Mouse (Mus musculus) cerebellum, postnatal 14 days (tissue): ENCODE measurements at regions not wholly inside any gene's neighbourhood (a gene's known extent, or its start where the extent isn't known, plus 50 kb on each side); places are given as distances from the start of the nearest gene placed in this dataset.
A peak's percentile ranks its signal among the peaks of the same experiment; 100 is the strongest.

ENCODE experiments used
- DNase-seq, 2 experiments: peaks; one replicate each; pipeline ENCODE4 v3.0.0; 2021; ENCODE audit warnings: mixed read lengths in 2 of 2

DNA sequence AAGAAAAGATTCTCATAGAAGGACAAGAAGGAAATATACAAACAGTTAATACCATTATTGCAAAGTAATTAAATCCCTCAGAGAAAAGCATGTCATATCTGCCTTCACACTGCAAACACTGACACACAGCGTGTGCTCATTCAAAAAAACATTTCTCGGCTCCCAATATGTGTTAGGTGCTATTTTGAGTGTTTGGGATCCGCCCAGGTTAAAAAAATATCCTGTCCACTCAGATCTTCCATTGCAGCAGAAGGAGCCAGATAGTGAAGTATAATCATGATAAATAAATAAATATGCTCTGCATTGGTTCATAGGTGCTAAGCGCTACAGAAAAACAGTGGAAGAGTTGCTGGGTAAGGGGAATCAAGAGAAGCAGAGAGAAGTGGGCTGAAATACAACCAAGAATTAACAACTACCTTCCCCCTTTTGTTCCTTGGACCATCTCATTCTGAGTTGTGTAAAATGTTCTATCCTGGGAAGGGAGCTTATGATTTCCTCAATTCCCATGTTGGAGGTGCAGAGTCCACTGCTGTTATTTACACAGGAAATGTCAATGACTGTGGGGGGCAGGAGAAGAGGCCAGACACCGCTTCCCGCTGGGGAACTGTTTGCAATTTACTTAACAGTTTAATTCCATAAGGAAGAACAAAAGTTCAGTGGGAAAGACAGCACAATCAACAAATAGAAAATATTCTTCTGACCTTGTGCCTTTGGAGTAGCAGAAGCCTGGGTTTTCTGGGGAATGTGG lies 139.9 kb downstream of the Tle1 start:
- DNase-seq = no peak

DNA sequence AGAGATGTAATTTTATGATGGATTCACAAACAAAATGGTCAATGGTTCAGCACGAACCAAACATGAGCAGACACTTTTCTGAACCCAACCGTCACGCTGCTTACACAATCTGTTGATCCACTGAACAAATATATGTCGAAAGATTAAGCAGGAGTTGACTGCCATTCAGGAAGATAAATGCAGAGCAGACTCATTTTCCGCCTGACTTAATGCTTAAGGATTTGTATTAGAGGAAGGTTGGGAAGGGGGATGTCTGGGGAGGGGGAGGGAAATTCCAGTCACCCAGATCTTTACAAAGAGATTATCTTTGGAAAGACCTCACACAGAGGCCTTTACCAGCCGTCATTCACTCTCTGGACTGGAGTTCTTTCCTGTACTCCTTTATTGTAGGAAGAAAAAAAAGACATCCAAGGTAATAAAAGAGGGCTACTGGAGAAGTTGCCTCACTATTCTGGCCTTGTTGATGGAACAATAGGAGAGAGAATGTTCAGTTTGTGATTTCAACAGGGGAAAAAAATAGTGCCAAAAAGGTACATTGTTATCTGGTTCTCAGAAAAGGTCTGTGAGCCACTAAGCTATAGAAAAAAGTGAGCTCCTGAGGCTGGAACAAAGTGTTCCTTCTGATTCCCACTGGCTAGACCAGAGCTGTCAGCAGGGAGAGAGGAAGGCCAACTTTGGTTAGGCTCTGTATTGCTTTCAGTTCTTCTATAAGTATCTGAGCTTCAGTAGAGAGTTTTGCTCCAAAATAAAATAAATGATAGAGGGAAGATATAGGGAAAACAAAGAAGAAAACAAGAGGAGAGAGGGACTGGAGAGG lies 150.9 kb downstream of the Tle1 start:
- no peak for DNase-seq

DNA sequence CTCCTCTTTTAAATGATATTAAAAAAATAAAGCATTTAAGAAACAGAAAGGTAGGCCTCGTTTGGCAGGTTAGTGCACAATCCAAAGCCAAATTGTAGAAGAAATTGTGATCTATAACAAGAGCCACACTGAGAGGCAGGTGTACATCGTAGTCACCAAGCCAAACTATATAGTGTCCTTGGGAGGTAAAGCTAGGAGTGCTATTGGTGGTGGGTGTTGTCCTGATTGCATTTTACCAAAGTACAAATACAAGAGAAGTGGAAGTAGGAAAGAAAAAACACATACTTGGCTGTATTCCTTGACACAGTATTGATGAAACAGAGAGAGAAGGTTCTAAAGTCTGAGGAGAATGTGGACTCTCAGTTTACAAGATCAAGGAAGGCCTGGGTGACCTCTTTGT lies 178.6 kb downstream of the Tle1 start:
- no peak for DNase-seq

DNA sequence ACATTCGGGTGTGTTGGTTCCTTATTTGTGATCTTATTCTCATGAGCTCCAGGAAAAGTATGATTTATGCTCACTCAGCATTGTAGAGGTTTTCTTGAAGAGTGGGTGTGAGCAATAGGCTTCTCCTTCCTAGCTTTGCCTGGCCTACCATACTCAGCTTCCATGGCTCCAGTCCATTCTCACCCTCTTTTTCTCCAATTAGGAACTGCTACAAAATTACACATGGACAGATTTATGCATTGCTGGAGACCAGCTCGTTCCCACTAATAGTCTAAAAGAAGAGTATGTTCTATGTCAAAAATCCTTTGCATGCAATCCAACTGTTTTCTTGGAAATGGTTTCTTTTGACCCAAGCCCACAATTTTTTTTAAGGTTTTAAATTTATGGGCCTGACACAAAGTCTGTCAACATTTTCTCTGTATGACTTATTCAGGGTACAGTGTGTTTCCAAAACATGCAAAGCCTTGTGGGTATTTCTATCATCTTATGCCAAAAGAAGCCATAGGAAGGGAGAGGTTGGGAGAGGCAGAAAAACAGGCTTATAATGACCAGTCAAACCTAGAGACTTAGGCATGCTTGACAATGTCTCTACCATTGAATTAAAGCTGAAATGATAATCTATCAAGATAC lies 186.4 kb downstream of the Tle1 start:
- peak in 1 of 2 experiments; percentile 9 for DNase-seq

DNA sequence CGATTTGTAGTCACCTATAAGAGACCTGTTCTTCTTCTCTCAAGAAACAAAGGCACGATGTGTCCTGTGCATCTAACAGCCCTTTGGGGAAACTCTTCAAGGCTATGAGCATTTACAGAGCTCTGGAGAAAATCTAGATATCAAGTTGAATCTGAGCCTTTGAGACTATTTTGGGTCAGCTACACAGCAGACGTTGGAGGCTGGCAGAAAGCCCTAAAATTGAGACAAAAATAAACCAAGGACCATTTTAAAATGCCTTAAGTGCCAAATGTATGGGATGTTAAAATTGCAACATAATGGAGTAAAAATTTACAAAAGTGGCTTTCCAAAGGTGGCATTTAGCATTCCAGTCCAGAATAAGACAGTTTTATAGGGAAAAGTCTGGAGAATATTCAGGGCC lies 187.1 kb downstream of the Tle1 start:
- DNase-seq = peak; percentile 10 to 38

- DNase-seq = no peak
These were observed 190.4 kb downstream of the Tle1 start for GRCm38 (mm10) chr4:72010316-72010715.

DNA sequence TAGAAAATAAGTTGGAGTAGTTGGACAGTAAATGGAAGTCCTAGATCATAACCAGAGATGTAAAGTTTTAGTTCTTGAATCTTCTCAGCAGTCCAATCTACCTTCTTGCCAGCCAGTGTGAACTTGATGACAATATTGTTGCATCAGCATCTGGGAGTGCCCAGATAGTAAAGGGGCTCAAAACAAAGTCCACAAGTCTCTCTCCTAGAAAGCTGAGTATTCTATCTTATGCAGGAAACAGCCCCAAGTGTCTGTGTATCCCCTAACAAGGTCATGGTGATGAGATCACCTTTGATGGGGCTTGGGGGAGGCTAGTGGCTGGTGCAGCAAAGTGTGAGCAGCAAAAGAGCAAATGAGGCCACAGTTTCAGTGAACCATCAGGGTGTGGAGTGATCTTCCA lies 194.8 kb downstream of the Tle1 start:
- DNase-seq = no peak

DNA sequence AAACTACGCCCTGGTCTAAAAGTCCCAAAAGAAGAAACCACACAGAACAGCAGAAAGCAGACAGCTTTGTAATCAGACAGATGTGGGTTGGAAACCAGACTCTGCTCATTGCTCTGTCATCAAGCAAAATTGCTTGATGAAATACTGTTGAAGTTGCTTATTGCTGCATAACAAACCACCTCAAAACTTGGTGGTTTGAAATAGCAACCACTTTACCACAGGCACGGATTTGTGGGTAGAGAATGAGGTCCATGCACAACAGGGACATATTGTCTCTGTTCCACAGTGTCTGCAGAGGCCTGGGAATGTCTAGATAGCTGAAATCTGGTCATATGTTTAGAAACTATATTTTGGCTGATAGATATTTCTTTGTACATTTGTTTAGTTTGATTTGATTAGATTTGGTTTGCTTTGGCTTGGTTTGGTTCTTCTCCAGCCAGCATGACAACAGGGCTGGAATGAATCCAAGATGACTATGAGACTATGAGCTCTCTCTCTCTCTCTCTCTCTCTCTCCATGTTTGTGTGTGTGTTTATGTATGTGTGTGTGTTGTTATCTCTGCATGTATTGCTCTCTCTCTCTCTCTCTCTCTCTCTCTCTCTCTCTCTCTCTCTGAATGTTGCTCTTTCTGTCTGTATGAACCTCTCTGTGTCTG lies 199.4 kb downstream of the Tle1 start:
- DNase-seq = no peak

DNA sequence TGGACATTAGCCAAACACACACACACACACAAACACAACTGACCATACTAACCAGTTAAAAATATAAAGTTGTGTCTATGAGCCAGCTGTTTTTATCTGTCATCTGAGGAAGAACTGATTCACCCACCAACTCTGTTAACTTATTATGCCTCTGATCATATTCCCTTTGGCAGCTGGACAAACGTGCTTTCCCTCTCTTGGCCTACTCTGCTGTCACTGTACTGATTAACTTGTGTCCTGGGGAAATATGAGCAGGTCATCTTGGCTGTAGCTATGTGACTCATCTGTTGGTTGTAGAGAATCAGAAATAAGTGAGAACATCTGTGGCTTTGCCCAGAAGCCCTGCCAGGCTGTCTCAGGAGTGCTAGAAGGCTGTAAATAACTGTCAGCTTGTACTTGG lies 210.9 kb upstream of the Gm11232 start:
- DNase-seq = peak; percentile 1 to 2

DNA sequence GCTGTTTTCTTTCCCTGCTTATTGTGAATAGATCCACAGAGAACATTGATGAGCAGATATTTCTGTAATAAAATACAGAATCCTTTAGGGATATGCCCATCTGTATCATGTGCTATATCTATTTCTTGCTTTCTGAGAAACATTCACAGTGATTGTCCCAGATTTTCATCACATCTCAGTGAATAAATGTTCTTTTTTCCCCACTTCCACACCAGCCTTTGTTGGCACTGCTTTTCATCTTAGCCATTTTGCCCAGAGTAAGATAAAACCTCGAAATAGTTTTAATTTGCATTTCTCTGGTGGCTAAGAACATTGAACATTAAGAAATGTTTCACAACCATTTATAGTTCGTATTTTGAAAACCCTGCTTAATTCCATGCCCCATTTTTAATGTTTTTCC lies 195.7 kb upstream of the Gm11232 start:
- DNase-seq = no peak

GRCm38 (mm10) chr4:71933240-71933986 lies 175.6 kb upstream of the Gm11232 start:
- no peak for DNase-seq

DNA sequence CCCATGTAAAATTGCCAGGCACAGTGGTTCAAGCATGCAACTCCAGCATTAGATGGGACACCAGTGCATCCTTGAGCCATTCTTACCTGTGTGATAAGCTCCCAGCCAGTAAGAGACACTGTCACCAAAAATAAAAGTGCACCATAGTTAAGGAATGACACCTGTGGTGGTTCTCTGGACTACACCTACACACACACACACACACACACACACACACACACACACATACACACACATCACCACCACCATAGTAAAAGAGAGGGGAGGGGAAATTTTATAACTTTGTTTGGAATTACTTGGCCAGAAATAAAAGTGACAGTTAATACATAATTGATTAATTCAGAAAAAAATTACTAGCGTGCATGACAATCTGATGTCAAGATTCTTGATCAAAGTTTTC lies 175.1 kb upstream of the Gm11232 start:
- DNase-seq = no peak

GRCm38 (mm10) chr4:71911551-71911950 lies 153.8 kb upstream of the Gm11232 start:
- DNase-seq = no peak

- DNase-seq = no peak
These were observed 117.9 kb upstream of the Gm11232 start for GRCm38 (mm10) chr4:71875651-71876050.

- no peak for DNase-seq
These were observed 109.2 kb upstream of the Gm11232 start for GRCm38 (mm10) chr4:71866948-71867347.

DNA sequence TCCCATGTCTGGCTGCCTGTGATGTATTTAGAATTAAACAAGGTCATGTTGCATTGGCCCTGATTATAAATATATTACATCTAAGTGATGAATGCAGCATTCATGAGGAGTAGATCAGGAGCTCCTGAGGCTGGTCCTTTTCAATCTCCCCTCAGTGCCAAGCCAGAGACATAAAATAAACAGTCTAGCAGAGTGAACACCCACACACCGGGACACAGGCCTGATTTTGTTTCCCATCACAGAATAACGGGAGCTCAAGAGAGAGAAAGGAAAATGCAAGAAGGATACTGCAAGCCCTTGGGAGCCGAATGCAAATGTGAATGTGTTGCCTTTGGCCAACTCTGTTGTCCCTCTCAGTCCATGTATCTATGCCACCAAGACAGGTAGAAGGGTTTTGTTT lies 84.1 kb upstream of the Gm11232 start:
- no peak for DNase-seq

DNA sequence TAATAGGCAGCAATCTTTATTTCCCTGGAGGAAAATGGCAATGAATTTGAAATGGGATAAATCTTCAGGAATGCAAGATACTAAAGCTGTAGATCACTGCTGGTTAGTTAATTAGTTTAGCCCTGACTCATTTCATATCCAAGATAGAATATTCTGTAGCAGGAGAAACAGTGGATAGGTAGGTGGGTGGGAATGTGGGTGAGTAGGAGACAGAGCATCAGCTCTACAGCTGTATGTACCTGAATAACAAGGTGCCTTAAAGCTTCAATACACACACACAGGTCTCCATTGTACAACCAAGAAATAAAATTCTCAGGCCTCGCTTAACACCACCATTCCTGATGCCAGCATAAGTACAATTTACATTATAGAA lies 83.0 kb upstream of the Gm11232 start:
- DNase-seq = no peak

DNA sequence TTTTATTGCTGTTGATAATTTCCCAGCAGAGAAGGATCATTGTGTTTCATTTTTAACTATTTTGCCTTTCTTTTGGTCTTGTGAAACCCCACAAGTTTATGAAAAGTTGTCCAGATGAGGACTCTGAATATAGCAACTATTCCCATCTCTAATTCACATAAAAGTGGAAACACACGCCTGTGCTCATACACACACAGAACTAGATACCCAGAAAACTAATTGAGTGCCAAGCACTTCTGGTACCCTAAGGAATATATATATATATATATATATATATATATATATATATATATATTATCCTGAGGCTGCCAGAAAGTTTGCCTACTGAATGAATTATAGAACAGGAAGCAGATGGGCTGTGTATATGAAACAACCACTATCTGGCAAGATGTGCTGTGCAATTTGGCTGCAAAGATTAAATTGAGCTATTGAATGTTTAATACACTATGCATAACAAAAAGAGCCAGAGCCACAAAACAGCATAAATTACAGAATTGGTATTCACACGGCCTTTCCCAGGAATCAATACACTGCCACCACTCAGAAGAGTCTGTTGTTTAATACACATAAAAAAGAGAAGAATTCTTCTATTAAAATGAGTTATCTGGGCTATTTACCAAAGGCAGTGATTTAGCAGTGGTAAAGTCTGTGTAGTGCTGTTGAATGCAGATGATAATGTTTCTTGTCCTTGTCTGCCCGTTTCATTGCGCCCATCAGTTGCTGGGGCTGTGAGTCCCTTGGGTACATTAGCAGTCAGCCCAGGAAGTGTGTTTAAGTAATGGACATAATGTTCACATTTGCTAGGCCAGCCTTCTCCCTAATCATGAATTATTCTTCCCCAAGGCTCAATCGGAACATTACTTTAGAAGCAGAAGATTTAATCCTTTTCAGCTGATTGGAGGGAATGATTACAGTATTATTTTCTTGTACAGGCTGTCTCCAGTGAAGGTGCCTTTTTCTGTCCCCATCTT lies 82.3 kb upstream of the Gm11232 start:
- no peak for DNase-seq

GRCm38 (mm10) chr4:71839134-71839802 lies 81.5 kb upstream of the Gm11232 start:
- DNase-seq = no peak

- DNase-seq = no peak
These were observed 78.0 kb upstream of the Gm11232 start for GRCm38 (mm10) chr4:71835737-71836136.

DNA sequence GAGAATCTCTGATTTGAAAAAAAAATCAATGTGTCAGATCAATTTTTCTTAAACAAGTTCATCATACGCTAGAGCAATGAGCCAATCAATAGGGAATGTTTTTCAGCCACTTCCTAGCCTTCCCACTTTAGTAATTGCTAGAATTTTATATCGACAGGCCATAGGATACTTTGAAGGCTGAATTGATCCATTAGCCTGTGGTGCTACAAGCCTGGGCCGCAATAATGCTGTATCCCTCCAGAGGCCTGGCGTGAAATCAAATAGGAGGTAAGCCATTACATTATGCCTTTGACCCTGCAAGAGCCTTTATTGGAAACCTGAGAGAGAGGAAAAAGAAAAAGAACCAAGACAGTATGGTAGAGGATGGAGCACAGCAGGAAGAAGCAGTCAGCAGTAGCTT lies 53.7 kb upstream of the Gm11232 start:
- no peak for DNase-seq
